Mouse (Mus musculus) lung, postnatal 14 days (tissue): Measurements from ENCODE around the gene Ttll5.

Experiments used
- DNase-seq: peaks from one replicate; pipeline ENCODE4 v3.0.0; 2021

Gene Ttll5

DNA sequence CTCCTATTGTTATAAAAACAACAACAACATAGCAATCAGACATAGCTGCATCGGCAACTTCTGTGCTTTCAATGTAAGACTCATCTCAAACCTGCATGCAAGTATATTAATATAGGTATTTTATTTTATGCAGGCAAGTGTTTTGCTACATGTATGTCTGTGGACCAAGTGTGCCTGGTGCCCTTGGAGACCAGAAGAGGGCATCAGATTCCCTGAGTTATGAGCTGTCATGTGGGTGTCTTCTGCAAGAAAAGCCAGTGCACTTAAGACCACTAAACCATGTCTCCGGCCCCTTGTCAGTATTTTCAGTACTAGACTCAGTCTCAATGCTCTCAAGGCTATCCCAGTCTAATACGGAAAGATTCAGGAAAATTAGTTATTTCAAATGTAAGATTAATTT is 106.3 kb downstream of the Ttll5 start:
- no peak for DNase-seq

DNA sequence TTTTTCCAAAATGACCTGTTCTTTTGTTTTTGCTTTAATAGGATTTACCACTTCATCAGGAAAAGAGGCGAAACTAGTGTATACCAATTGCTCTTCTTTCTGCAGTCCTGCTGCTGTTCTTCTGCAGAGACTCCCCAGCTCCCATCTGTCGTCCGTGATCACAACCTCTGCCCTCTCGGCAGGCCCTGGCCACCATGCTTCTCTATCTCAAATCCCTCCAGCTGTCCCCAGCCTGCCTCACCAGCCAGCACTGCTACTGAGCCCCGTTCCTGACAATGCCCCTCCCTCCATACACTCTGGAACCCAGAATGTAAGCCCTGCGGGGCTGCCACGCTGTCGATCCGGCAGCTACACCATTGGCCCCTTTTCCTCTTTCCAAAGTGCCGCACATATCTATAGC is 108.8 kb downstream of the Ttll5 start:
- DNase-seq = no peak

DNA sequence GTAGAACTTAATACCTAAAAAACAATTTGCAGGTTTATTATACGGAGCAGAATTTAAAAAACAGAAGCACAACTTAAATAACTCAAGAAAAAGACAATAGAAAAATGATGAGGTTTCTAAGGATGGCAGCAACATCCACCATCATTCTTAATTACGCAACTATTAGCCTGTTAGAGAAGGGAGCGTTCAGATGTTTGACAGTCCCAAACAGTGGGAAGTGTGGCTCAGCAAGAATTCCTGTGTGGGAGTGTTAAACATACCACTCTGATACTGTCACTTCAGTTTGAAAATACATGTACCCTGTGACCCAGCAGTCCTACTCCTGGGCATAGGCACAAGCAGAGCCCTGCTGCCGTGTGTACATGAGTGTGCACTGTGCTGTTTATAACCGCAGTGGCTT is 112.9 kb downstream of the Ttll5 start:
- no peak for DNase-seq

DNA sequence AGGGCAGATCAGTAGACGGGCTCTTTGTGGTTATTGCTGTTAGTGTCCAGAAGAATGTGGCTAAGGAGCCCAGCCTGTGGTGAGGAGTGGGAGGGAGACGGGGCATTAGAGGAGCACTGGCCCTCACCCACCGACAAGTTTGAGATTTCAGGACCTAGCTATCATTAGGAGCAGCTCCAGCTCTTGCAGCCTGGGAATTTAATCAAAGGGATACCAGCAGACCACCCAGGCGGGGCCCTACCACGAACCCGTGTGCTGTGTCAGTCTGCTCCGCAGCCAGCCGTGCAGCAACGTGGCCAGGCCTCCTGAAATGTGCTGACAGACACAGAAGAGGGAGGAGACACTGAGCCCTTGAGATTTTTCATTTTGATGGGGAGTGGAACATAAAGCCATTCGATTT is 119.0 kb downstream of the Ttll5 start:
- no peak for DNase-seq

DNA sequence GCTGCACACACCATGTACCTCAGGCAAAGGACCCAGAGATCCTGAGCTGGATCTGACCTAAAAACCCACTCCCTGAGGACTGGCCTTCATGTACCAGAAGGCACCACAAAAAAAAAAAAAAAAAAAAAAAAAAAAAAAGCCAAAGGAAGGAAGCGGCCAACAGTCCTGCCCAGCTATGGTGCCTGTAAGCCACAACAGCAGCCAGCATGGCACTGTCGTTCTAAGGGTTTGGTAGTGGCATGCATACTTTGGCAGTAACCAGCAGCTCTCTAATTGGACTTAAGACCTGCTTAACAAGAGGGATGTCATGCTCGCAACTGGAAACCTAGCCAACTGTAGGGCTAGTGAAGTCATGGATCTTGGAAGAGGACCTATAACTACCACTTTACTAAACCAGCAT is 120.0 kb downstream of the Ttll5 start:
- no peak for DNase-seq

DNA sequence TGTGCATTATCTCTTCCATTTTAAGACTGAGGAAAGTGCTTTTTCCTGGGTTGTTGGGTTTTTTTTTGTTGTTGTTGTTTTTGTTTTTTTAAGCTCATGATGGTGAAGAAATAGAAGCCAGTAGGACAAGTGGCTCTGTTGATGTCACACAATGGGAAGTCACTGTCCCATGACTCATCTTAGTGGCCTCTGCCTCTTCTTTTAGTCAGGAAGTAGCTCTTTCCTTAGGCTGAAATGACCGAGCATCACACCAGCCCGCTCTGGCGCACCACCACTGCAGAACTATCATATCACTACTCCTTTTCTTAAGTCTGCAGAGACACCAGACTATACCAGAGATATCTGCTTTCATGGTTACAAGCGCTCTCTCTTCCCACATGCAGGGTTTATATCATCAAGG is 122.7 kb downstream of the Ttll5 start:
- no peak for DNase-seq

DNA sequence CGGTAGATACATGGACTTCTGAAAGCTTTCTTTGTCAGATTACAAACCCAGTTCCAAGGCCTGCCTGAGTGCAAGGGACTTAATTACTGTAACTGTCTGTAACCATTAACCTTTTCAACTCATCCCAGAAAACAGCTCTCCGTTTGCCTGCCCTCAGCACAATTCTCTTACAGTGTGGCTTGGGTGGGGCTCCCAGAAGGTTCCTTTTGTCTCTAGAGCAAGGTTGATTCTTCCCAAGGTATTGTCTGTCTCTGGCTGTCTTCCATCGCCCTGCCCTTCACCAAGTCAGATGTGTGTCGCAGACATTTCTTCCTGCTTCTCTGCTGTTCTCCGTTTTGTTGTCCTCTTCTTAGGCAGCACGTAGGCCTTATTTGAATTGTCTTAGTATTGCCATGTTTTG is 125.2 kb downstream of the Ttll5 start:
- no peak for DNase-seq

DNA sequence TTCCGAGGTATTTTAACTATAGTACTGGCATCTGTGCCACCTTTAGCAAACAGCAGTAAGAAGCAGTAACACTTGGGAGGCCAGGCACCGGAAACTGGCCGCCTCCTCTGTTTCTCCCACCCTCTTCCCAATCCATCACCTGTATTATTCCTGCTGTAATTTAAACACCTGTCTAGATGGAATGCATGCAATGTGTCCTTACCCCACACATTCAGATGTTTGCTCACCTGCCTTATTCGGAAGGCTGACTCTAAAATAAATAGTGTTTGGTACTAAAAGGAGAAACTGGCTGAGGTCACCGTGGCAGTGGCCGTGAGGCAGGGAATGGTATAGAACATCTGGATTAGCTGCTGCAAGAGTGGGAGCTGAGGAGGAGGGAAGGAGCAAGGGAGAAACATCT is 125.9 kb downstream of the Ttll5 start:
- no peak for DNase-seq

DNA sequence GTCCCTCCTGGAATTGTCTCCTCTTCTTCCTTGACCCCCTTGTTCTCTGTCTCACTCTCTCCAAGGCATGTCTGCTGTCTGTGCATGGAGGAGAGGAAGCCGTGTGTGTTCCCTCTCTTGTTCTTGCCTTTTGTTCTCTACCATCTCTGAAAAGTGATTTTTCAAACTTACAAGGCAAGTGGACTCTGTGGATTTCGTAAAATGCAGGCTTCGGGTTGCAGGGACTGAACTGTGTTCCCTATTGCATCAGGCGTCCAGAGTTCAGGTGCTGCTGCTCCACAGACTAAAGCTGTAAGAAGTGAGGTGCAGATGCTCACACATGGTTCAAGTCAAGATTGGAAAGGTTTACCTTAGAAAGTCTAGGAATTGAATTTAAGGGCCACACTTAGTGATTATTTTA is 126.6 kb downstream of the Ttll5 start:
- DNase-seq = no peak

DNA sequence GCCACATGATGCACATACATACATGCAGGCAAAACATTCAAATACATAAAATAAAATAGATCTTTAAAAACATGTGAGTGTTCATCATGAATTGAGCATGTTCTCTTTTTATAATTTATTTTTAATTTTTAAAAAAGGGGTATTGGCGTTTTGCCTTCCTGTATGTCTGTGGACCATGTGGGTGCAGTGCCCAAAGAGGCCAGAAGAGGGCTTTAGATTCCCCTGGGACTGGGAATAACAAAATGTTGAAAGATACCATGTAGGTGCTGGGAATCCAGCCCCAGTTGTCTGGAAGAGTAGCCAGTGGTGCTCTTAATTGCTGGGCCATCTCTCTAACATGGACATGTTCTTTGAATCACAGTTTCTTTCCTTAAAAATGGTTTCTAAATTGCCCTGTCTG is 127.4 kb downstream of the Ttll5 start:
- peak; percentile 35 for DNase-seq

DNA sequence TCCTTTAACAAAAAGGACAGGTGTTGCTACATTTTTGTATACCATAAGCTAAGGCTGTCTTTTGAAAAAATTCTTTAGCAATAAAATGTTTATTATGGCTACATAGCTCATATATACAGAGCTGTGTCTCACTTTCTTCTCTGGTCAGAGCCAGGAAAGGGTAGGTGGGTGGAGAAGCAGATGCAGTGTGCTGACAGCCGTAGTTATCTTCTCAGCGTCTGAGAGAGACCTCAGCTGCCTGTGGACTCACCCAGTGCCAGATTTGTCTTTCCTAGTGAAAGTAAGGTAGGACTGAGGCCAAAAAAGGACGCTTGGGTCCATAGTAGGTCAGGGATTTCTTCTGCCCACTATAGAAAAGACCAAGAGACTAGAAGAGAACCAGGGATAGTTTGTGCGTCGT is 127.9 kb downstream of the Ttll5 start:
- DNase-seq = no peak

DNA sequence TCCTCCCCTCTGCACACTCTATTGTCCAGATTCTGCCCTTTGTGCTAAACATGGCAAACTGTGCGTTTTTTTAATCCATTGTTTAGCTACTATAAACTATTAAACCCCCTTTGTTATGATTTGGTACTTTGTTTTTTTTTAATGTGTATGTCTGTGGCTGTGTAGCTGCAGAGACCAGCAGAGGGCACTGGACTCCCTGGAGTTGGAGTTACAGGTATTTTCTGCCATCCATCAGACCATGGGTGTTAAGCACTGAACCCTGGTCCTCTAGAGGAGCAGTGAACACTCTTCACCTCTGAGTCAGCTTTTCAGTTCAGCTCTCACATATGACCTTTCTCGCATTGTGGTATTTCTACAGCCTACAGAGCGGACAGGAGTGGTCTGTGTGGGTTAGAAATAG is 129.7 kb downstream of the Ttll5 start:
- peak; percentile 49 for DNase-seq

DNA sequence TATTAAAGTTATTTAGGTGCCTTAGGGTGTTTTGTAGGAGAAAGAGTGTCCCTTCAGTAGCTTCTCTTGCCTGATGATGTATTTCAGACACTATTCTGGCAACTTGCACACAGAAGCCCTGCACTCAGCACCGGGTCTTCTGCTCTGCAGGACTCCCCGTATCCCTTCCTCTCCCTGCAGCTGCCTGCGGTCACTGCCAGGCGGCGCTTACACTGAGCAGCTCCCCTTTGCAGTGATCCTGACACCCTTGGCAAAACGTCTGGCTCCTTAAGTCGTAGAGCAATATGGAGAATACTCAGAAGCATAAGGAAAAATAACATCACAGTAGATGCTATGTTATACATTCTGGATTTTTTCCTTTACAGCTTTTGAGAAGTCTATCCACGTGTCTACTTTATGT is 130.6 kb downstream of the Ttll5 start:
- no peak for DNase-seq

DNA sequence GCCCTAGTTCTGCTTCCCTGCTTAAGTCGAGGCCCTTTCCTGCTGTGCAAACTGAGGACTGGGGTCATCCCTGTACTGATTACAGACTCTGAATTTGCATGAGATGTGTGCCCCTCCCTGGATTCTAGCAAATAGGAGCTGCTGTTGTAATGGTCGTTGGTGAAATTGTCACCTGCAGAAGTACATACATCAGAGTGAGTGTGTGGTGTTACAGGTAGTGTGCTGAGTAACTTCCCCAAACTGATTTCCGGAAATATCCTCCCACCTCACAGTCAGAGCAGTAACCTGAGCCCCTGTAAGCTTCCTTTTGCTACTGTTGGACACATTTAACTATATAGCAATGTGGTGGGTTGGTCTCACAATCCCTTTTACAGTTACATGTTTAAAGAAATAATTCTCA is 131.2 kb downstream of the Ttll5 start:
- DNase-seq = no peak

DNA sequence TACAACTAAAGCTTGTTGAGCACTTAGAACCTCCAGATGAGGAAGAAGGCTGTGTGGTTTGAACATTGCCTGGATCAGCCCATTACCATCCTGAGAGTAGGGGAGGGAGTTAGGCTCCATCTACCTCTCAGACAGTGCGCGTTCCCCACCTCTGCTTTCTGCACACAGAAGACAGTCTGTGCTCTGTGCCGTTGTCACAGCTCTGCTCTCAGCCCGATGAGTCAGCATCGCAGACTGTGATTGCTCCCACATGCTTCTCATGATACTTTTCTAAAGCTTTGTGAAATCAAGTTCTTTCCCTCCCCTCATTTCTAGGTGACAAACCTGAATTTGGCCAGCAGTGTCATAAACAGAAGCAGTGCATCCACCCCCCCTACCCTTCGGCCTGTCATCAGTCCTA is 131.8 kb downstream of the Ttll5 start:
- no peak for DNase-seq

DNA sequence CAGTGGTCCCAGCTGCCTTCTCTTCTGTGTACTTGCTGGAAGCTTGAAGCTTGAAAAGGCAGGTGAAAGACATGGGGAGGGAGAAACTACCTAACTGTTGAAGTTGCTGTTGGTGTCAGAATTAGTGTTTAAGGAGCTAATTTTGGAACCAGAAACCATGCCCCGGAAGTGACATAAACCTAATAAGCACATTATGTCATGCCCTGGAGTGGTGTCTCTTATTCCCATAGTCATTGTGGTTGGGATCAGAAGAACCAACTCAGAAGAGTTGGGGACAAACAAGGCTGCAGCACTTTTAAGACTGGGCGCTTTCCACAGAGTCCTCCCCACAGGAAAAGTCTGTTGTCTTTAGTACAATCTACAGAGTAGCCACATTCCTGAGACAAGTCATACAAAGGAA is 134.0 kb downstream of the Ttll5 start:
- no peak for DNase-seq

DNA sequence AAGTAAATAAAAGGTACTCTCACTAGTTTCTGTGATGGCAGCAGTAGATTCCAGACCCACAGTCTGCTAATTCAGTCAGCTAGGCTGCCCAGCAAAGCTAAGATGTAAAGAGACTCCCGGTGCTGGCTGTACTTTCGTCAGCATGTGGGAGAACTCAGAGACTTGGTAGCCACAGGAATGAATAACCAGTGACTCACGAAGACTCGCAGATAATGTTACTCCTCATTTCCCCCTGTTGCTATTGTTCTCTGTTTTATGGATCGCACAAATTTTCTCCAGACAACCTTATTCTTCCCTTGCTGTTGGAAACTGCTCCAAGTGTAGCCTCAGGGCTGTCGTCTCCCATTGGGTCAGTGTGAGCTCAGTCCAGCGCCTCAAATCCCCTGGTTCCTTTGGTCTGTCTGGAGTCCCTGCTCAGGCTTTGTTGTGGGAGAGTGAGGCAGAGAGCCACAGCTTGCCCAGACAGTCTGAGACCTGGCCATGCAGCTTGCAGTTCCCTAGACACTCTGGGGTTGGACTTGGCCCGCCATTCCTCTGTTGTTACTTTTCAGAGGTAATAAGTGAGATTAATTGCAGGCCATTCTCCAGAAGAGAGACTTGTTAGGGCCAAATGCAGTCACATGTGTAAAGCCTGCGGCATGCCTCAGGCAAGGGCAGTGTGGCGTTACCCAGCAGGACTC is 135.5 kb downstream of the Ttll5 start:
- no peak for DNase-seq

DNA sequence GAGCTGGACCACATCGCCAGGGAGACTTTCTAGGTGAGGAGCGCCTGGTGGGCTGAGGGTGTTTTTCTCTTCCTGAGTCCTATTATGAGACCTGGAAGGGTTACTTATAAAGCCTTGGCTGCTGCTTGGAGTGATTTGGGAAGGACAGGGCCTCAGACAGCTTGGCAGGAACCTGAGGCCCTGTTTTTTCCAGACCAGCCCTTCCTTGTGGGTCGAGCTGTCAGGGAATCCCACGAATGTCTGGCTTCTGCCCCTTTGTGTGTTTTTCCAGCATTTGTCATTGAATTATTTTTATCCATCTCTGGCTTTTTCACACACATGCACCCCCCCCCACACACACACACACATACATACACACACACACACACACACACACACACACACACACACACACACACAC is 136.2 kb downstream of the Ttll5 start:
- no peak for DNase-seq

DNA sequence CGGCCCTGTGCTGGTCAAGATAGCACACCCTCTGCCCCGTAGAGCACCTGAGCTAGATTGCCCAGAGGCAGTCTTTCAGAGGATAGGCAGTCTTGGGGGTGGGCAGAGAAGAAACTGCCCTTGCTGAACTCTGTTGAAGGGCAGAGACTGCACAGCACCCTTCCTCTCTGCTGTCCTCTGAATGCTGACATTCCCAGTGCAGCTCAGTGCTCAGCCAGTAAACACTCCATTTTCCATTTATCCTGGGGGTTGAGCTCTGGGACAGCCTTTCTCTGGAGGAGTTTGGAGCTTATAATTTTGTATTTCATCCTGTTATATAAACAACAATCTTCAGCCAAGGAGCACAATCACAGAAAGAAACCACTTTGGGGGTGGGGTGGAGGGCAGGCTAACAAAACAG is 138.7 kb downstream of the Ttll5 start:
- DNase-seq = no peak

DNA sequence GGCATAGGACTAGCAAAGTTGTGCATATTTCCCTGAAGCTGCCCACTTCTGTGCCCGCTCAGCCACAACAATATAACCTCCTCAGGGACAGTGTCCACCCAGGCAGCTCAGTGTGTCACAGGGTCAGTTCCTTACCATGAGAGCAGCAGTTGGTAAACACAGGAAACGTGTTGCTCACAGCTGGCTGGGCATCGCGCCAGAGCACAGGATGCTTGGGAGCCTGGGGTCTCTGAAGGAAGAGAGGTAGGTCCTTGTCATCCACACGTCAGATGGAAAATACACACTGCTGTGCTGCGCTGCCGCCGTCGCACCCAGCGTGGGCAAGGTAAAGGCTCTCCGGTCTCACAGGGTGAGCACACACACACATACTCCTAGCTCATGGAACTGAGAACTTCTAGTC is 139.2 kb downstream of the Ttll5 start:
- DNase-seq = peak; percentile 54

DNA sequence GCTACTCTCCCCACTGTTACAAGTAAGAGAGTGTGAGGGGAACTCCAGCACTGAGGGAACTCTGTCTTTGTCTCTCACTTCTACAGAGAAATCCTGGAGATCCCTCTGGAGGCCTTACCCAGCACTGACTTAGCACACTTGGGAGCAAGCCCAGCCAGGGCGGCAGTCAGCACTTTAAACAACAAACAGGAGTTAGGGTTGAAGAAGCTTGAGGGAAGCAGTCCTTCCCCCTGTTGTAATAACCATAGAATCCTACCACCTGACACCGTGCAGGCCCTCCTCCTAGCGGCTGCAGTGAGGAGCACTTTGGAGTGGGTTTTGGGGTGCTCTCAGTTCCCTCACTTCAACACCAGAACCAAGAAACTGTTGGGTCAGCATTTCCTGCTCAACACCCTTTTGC is 140.0 kb downstream of the Ttll5 start:
- DNase-seq = no peak

DNA sequence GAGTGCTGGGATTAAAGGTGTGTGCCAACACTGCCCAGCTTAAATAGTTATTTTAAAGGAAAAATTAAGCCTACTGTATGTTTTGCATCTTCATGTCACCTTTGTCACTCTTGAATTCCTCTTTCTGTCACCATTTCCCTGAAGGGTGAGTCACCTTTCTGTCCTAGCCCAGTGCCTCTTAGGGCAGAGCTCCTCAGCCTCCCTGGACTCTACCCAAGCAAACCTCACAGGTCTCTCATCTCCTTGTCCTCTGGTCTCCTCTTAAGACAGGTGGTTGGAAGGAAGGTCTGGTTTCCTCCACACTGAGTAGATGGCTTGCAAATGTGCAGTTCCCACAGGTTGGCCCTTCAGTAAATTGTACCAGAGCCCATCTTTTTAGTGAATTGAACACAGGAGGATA is 143.4 kb downstream of the Ttll5 start:
- DNase-seq = no peak

DNA sequence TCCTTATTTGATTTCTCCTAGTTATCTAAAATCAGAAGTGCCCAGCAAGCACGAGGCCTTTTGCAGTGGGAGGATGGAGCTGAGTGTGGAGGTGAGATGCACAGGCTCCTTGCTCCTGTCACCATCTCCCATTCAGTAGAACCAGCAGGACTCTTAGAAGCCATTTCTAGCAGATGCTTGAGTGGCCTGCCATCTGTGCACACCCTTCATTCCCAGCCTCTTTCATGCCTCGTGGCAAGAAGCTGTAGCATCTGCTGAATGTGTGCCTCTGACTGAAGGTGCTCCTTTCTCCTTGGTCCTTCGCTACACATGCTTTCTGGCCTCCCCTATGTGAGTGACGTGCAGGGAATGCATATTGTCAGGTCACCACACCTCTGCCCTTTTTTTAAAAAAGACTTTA is 143.9 kb downstream of the Ttll5 start:
- DNase-seq = no peak

DNA sequence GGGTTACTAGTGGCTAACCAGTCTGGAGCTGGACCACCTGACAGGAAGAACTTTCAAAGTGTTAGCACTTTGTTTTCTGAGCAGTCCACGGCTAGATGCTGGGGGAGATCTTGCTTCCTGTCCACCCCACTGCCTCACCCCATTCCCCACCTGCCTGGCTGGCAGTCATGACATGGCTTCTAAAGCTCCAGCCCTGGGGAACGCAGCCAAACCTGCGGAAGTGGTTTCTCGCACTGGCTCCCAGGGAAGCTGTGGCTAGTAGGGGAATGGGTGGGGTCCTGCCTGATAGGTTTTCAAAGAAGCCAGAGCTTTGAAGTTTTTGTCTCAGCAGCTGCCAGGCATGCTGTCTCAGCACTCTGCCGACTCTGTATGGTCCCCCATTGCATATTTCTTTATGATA is 145.1 kb downstream of the Ttll5 start:
- DNase-seq = peak; percentile 35

DNA sequence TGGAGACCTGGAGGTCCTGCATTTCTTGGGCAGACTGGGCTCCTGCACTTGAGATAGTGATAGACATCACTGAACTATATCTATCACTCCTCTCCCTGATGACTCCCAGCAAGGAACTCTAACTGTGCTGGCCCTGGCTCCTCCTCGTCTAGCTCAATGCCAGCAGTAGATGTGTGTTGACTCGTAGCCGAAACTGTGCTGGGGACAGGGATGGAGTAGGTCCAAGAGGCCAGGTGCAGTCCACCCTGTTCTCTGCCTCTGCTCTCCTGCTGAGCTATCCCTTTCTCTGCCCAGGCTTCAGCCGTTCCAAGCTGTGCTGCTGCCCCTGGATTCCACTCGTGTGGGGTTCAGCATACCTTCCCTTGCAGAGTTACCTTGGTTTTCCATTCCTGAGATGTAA is 145.7 kb downstream of the Ttll5 start:
- no peak for DNase-seq

DNA sequence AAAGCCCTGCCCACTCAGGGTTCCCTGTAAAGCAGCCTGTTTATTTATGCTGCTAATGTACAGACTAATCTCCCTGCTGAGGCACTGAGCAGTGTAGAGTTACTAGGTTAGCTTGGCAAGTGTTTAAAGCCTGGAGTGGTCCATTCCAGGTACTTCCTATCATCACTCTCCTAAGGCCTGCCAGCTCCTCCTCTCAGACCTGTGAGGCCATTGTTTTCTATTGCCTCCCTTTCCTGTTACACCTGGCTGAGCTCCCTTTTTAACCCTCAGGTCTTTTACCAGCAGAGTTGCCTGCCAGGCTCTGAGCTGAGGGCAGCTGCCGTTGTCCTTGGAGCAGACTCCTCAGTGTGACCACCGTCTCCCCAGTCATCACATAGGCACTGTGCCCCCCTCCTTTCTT is 146.3 kb downstream of the Ttll5 start:
- no peak for DNase-seq
